Mouse (Mus musculus) left cerebral cortex, adult 9 months (tissue): Measurements from ENCODE around the gene Ablim1.

Source experiments
- DNase-seq, 2 experiments: peaks; one replicate each; pipeline ENCODE4 v3.0.0; 2022; ENCODE audit warnings: low spot score in 2 of 2

Ablim1 gene

DNA sequence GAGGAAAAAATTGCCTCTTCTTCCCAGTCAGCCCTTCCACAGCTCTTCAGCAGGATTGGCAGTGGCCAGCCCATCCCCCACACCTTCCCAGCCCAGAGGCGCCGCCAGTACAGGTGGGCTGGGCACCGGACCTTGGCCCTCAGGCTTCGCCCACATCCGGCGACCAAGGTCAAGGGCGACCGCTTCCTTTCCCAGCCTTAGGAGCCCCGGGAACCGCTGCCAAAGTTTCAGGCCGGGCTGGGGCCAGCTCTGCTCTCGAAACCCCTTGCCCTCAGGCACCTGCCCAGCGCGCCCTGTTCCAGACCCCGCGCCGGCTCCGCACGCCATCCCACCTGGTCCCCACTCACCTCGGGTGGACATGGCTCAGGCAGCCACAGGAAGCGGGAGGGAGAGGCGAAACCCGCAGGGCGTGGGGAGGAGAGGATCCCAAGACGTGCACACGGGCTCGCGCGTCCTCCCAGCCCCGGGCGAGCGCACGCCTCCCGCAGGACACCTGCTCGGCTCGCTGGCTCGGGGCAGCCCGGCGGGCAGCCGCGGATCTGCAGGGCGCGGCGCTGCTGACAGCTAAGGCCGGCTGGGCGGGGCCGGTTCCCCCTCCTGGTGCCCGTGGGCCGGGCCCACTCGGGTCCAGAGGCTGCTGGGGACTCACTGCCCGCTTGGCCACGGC lies at the start of gene Ablim1:
TSS of gene Ablim1 (minus strand) at position 574 of the 667 bp plus-strand sequence.
- DNase-seq: peak in 1 of 2 experiments; percentile 42

DNA sequence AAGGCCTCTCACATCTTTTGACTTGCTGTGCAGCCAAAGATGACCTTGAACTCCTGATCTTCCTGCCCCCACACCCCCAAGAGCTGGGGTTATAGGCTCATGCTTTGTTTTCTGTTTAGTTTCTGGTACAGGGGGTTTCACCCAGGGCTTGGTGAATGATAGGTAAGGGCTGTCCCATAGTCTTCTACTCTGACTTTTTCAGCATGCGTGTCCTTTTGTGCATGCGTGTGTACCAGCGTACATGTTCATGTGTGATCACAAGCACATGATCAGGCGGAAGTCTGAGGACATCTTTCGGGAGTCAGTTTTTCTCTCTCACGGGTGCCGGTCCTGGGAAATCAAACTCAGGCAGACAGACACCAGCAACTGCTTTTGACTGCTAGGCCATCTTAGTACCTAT lies 48.8 kb upstream of the Ablim1 start:
- no peak for DNase-seq

DNA sequence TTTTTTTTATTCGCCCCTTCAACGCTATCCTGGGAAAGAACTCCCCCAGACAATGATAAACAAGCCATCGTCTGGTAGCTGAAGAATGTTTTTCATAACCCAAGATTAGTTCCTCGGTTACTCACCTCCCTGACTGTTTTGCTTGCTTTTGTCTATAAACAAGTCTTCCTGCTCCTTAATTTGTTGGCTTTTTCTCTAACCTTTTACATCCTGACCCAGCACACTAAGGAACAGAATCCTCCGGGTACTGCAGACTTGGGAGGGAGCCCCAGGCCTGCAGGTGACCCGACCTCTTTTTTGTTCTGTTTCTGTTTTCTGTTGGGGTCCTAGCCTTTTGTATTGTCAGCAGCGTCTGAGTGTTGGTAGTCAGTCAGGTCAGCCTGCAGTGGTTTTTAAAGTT lies 48.4 kb upstream of the Ablim1 start:
- DNase-seq: no peak

DNA sequence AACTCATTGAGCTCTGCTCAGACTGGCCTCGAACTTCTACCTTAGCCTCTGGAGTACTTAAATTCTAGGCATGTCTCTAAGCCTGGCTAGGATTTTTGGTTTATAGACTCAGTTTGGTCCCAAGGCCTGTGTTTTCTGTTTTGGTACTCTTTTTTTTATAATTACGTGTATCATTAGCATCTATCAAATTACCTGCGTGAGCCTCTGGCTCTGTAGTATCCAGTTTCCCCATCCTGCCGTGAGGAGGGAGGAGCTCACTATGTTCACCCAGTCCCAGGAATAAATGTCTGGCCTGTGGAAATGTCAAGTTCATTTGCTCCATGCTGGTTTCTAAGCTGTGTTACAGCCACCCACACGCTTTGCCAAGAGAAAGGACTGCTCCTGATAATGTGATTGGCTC lies 47.9 kb upstream of the Ablim1 start:
- DNase-seq: no peak

DNA sequence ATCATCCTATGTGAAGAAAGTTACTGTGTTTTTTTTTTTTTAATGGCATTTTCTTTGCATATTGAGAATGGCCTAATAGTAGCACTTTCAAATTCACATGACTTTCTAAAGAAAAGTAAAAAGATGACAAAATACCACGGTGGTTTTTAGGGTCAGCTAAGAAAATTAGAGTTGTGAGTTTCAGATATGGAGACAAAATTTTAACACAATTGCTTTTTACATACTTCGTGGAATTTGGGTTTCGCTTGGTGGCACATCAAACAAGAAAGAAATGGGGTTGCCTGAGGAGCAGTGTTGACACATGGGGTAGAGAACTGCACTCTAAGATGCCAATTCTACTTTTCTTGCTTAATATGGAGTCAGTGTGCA lies 47.2 kb upstream of the Ablim1 start:
- no peak for DNase-seq

- peak in 1 of 2 experiments; percentile 42 for DNase-seq
These were observed 46.6 kb upstream of the Ablim1 start for GRCm38 (mm10) chr19:57361131-57361938.

DNA sequence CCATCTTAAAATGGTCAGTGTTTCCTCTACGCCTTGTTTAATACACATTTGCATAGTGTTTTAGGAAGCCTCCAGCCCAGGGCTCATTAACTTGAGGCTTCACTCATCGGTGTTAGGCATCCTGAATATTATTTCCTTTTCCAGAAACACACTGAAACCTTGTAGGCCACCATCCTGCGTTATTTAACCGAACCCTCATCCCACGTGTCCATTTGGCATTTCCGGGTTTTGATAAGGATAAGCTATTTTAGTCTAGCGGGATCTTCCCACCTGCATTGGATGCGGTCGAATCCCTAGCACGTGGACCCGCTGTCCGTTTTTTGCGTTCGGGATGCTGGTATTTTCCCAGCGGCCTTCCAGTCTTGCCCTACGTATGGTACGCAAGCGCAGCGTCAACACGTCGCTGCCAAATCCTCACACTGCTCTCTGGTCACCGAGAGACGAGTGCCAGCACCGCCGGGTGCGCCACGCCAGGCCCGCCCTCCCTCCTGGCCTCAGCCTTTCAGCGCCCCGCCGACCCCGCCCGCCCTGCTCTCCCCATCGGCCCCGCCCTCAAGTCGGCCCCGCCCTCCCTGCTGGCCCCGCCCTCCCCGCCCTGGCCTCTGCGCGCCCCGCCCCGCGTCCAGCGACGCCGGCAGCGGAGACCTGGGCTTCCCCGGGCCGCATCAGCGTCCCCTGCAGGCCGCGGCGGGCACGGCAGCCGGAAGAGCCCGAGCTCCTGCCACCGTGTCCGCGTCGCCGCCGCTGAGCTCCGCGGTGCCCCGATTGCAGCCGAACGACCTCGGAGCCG lies 45.8 kb upstream of the Ablim1 start, which contains the start of gene Fam160b1:
TSS of gene Fam160b1 (plus strand) at position 340 of the 790 bp plus-strand sequence.
- DNase-seq: peak; percentile 89 to 91

DNA sequence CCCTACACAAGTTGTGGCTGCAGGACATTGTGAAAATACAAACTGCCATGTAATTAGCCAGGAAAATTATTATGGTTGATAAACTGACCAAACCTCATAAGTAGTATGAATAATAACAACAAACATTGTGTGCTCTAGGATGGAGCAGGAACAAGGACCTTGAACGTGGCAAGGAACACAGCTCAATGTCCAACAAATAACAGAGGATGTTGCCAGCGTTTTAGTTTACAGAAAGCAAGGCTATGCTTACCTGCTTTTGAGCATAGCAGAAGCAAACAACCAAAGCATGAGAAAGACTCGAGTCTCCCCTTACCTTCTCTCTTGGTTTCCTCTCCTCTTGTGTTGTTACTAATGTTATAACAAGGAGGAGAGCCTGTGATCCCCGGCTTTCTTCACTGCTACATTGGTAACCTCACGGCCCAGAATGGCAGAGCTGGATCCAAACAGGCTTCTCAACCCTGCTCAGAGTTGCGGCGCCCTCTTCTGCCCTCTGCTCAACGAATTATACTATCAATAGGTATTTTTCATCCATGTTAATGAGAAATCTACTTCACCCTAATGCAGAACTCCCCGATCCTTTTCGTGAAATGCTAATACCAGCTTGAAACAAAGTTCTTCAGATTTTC lies 45.1 kb upstream of the Ablim1 start:
- no peak for DNase-seq

GRCm38 (mm10) chr19:57358836-57359598 lies 44.3 kb upstream of the Ablim1 start:
- no peak for DNase-seq

- DNase-seq: peak in 1 of 2 experiments; percentile 56
These were observed 43.6 kb upstream of the Ablim1 start for GRCm38 (mm10) chr19:57358322-57358721.

GRCm38 (mm10) chr19:57357811-57358210 lies 43.1 kb upstream of the Ablim1 start:
- no peak for DNase-seq

- DNase-seq: no peak
These were observed 42.5 kb upstream of the Ablim1 start for GRCm38 (mm10) chr19:57357244-57357643.

DNA sequence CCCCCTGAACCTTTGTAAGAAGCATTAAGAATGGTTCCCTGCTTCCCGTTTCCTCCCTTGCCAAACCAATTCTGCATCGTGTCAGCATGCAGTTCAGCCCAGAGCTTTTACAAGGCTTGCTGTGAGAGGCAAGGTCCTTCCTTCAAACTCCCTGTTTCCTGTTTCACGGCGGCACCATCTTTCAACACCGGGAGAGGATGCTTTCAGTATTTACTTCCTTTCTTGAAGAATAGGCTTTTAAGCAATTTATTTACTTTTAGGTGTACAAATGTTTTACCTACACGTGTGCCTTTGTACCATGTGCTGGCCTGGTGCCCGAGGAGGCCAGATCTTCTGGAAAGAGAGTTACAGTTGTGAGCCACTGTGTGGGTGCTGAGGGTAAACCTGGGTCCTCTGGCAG lies 41.6 kb upstream of the Ablim1 start:
- no peak for DNase-seq

- DNase-seq: no peak
These were observed 40.9 kb upstream of the Ablim1 start for GRCm38 (mm10) chr19:57355451-57356251.

DNA sequence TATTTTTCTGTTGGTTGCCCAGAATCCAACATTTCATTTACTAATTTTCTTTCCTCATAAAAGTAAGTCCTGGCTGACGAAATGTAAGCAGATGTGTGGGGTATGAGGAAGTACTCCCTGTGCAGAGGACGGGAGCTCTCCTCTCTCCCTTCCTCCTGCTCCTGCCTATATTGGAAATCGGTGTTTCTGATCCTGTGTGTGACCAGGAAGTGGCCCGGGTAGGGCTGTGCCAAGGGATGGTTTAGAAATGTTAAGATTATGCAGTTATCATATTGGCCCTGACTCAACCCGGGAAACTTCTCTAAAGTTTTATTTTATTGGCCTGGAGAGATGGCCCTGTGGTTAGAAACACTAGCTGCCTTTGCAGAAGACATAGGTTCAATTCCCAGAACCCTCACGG lies 40.0 kb upstream of the Ablim1 start:
- DNase-seq: no peak

GRCm38 (mm10) chr19:57354050-57354449 lies 39.3 kb upstream of the Ablim1 start:
- DNase-seq: no peak

GRCm38 (mm10) chr19:57353228-57353627 lies 38.5 kb upstream of the Ablim1 start:
- DNase-seq: no peak

- peak in 1 of 2 experiments; percentile 53 for DNase-seq
These were observed 37.7 kb upstream of the Ablim1 start for GRCm38 (mm10) chr19:57352337-57352935.

DNA sequence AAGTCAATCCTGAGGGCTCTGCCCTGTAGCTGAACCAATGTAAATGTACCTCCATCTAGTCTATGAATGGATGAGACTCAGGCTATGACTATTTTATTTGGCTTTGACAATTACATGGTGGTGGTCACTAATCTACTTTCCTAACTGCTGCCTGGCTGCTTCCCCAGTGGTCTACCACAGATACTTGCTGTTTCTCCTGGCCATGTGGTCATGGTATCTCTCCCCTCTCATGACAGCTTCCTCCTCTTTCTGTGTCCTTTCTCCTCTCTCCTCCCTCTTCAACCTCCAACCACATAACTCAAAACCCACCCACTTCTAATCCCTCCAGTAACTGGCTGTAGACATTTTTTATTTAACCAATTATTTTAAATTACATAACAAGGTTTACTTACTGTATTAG lies 34.4 kb upstream of the Ablim1 start:
- no peak for DNase-seq

DNA sequence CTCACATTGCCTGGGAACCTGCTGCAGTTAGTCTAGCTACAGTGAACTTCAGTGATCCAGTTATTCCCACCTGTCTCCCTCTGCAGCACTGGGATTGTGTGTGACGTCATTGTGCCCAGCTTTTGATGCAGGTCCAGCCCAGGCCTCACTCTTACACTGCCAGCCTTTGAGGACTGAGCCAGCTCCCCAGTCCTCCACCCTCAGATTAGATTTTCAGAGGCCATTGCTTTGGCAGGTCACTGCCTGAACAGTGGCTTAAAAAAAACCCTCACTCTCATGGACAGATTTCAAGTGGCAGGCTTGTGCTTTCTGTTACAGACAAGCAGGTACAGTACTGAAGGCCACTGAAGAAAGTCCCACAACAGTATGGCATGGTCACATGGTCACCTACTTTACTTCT lies 30.0 kb upstream of the Ablim1 start:
- no peak for DNase-seq
